Mouse (Mus musculus) left cerebral cortex, postnatal 25 days (tissue): Measurements from ENCODE around the gene Ppm1g. TPM values are rescaled to one million over a fixed set of nuclear protein-coding genes. Genes with fewer than 3 reads are reported as not detected.

ENCODE experiments used
- DNase-seq, 2 experiments: peaks; one replicate each; pipeline ENCODE4 v3.0.0; 2022; ENCODE audit warnings: low spot score in 2 of 2, mixed read lengths in 1 of 2
- intact Hi-C: fragments of 180-260 bp; cut with DNase I; formaldehyde crosslinking; loops from one replicate; pipeline ENCODE4 v1.15.1; 2025
- total RNA-seq, 2 experiments: library from RNA; stranded (reverse); gene quantifications; 2 replicates each; pipeline ENCODE4 v1.2.3; 2021

Ppm1g gene
- 10 to 100 TPM; 71.3 to 72.1 TPM for total RNA-seq

- DNase-seq = peak; percentile 96
- intact Hi-C loops = loop anchor here (1.0 to 5.0 kb wide), 4 partner anchors 20 to 232 kb away; partner anchors contain the start of genes Ift172, Nrbp1 and Zfp512
These were observed at the start of gene Ppm1g for GRCm38 (mm10) chr5:31220448-31221303. TSS of gene Ppm1g (minus strand) at chr5:31220687.

- intact Hi-C loops = no loop called here
These were observed 47.2 kb upstream of the Ppm1g start for GRCm38 (mm10) chr5:31267686-31268085.

GRCm38 (mm10) chr5:31266101-31266500 lies 45.6 kb upstream of the Ppm1g start:
- no peak for DNase-seq
- intact Hi-C loops = no loop called here

More at GRCm38 (mm10) chr5:31267686-31268085, 47.2 kb upstream of the Ppm1g start:
- DNase-seq = no peak

GRCm38 (mm10) chr5:31257616-31258015 lies 37.1 kb upstream of the Ppm1g start:
- intact Hi-C loops = no loop called here
- no peak for DNase-seq

- intact Hi-C loops = no loop called here
- no peak for DNase-seq
These were observed 35.5 kb upstream of the Ppm1g start for GRCm38 (mm10) chr5:31255971-31256370.

GRCm38 (mm10) chr5:31255381-31255780 lies 34.9 kb upstream of the Ppm1g start:
- intact Hi-C loops = no loop called here
- DNase-seq = no peak

- intact Hi-C loops = no loop called here
- DNase-seq = no peak
These were observed 34.4 kb upstream of the Ppm1g start for GRCm38 (mm10) chr5:31254901-31255300.

- intact Hi-C loops = no loop called here
- no peak for DNase-seq
These were observed 34.0 kb upstream of the Ppm1g start for GRCm38 (mm10) chr5:31254452-31254851.

GRCm38 (mm10) chr5:31253806-31254205 lies 33.3 kb upstream of the Ppm1g start:
- intact Hi-C loops = no loop called here
- no peak for DNase-seq

GRCm38 (mm10) chr5:31252795-31253545 lies 32.5 kb upstream of the Ppm1g start:
- DNase-seq = no peak
- intact Hi-C loops = no loop called here

- no peak for DNase-seq
These were observed 31.7 kb upstream of the Ppm1g start for GRCm38 (mm10) chr5:31252151-31252550.

GRCm38 (mm10) chr5:31251541-31252101 lies 31.1 kb upstream of the Ppm1g start, which contains the start of gene Krtcap3:
TSS of gene Krtcap3 (plus strand) at chr5:31251691.
- intact Hi-C loops = no loop called here
- DNase-seq = no peak

More at GRCm38 (mm10) chr5:31252151-31252550, 31.7 kb upstream of the Ppm1g start:
- intact Hi-C loops = no loop called here

- intact Hi-C loops = no loop called here
- no peak for DNase-seq
These were observed 30.2 kb upstream of the Ppm1g start for GRCm38 (mm10) chr5:31250716-31251115.

GRCm38 (mm10) chr5:31242191-31242590 lies 21.7 kb upstream of the Ppm1g start:
- no peak for DNase-seq
- intact Hi-C loops = no loop called here

- DNase-seq = no peak
- intact Hi-C loops = no loop called here
These were observed 21.1 kb upstream of the Ppm1g start for GRCm38 (mm10) chr5:31241522-31242034.

- DNase-seq = peak; percentile 96 to 97
- intact Hi-C loops = loop anchor here (1.0 kb wide), 1 partner anchor 20 kb away; no protein-coding TSS in a partner anchor
These were observed 20.4 kb upstream of the Ppm1g start, which contains the start of the genes Nrbp1 and Gm9970 for GRCm38 (mm10) chr5:31240637-31241521. TSS of gene Nrbp1 (plus strand) at chr5:31240864. TSS of gene Gm9970 (minus strand) at chr5:31241232.

- DNase-seq = no peak
- intact Hi-C loops = no loop called here
These were observed 6.2 kb upstream of the Ppm1g start for GRCm38 (mm10) chr5:31226641-31227040.

GRCm38 (mm10) chr5:31222696-31223095 lies 2.2 kb upstream of the Ppm1g start:
- intact Hi-C loops = loop anchor here (5.0 kb wide), 1 partner anchor 230 kb away; the partner anchor contains the start of gene Zfp512
- DNase-seq = no peak
